Mouse (Mus musculus) effector memory CD4-positive, alpha-beta T cell, adult 7 months (primary cell): ENCODE measurements around the gene Gm10031. TPM values are rescaled to one million over a fixed set of nuclear protein-coding genes. Genes with fewer than 3 reads are reported as not detected.

Experiments
- polyA plus RNA-seq: library from polyadenylated mRNA; unstranded; fragments of 100-300 nt; shearing (Covaris generic); gene quantifications from one replicate; pipeline ENCODE4 v1.2.1, GENCODE M21; 2017

Gm10031 gene
- 1.2 TPM for polyA plus RNA-seq

GRCm38 (mm10) chr1:156523842-156524241 is at the start of gene Gm10031:
Gm10031 (plus strand) TSS chr1:156524012.

DNA sequence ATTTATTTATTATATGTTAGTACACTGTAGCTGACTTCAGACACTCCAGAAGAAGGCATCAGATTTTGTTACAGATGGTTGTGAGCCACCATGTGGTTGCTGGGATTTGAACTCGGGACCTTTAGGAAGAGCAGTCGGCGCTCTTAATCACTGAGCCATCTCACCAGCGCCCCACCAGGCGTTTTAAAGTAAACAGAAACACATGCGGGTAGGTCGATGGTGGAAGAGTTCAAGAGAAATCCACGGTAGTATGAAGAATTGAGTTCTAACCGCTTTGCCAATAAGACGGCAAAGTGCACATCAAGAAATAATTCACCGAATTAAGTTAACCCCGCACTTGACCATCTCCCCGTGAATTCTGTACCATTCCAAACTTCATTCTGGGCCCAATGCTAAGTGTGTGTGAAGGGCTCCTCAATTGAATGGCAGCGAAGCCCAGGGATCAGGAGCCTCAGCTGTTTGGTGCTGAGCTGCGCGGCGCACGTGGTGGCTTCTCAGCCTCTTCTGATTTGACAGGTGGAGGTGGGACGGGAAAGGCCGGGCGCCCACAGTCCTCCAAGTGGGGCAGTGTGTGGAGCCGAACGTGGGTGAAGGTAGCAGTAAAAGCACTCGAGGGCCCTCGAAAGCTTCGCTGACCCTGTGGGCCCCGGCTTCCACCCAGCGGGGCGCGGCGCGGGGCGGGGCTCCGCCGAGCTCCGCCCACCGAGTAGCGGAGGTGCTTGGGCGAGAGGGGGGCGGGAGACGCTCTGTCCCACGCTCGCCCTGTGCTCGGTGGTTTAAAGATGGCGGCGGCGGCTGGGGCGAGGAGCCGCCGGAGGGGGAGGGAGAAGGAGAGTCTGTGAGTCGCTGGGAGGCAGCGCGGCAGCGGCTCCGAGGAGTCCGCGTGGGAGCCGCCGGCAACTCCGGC is 34.5 kb downstream of the Gm10031 start, which contains the start of gene Abl2:
Gene Abl2 (plus strand): TSS at position 763 of the 907 bp plus-strand sequence.

Other genes with a start within 250 kb of the Gm10031 start
- gene Tdrd5, start 220.3 kb upstream of the Gm10031 start, polyA plus RNA-seq, result 0.44 TPM
- not detected for gene Nphs2, start 213.3 kb upstream of the Gm10031 start, polyA plus RNA-seq
- gene Gm2000, start 158.0 kb upstream of the Gm10031 start, polyA plus RNA-seq, result 1,319 TPM
- 0.95 TPM for gene Axdnd1, start 102.9 kb upstream of the Gm10031 start, polyA plus RNA-seq
- gene Soat1, start 49.7 kb upstream of the Gm10031 start, polyA plus RNA-seq, result 31.1 TPM
- gene Abl2, start 34.8 kb downstream of the Gm10031 start, polyA plus RNA-seq, result 6.9 TPM
- 29.5 TPM for gene Tor3a, start 150.3 kb downstream of the Gm10031 start, polyA plus RNA-seq
- 15.1 TPM for gene Fam20b, start 195.1 kb downstream of the Gm10031 start, polyA plus RNA-seq